Mouse (Mus musculus) R1 (cell line): ENCODE measurements around the gene Padi3.

Experiments used
- DNase-seq: peaks from one replicate; pipeline ENCODE4 v3.0.0-alpha.2; 2018; ENCODE audit warnings: low read depth, low spot score

Gene Padi3

DNA sequence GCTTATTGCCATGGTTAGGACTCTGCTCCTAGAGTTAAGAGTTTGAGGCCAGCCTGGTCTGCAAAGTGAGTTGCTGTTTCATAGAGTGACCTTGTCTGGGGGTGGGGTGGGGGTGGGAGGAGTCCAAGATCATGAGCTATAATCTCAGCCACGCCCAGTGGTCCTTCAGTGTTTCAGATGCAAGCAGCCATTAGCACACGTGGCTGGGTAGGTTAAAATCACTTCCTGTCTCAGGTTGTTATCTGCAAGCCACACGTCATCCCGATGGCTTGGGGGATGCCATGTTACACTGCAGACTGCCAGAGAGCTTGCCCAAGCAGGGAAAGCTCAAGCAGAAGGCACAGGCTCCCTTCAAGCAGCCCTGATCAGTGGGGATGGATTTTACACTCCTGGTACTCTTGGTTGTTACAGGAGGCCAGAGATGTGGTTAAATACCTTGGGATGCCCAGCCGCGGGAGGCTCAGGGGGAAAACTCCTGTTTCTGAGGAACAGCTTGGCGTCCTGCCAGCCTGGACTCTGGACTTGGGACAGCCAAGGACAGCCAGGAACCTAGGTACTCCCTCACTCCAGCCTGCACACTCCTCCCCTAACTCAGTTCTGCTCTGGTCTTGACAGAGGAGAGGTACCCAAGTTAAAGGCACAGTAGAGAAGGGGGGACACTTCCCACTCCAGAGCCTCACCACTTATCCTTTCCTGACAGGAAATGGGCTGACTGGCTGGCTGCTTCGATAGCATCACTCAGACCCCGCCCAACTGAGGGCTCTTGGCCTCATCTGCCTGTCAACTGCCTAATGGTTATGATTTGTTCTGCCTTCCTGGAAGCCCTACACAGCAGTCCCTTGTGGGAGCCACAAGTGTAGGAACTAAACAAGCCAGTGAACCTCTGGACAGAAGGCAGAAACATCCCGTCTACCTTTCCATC is 5.8 kb upstream of the Padi3 start:
- DNase-seq = peak; percentile 13

DNA sequence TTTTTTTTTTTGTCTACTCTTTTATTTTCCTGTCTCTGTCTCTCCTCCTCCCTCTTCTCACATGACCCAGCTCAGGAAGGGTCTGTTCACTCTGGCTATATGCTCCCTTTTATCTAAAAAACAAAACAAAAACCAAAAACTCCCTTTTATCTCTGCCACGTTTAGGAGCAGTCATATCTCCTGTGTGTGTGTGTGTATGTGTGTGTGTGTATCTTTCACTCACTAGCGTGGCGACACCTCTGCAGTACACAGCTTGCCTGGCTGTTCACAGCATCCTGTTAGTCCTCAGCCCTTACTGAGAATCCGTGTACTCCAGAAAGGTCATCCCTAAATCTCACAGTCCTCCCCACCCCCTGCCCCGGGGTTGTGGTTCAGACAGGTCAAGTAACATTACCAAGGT is 5.0 kb upstream of the Padi3 start:
- DNase-seq = no peak

DNA sequence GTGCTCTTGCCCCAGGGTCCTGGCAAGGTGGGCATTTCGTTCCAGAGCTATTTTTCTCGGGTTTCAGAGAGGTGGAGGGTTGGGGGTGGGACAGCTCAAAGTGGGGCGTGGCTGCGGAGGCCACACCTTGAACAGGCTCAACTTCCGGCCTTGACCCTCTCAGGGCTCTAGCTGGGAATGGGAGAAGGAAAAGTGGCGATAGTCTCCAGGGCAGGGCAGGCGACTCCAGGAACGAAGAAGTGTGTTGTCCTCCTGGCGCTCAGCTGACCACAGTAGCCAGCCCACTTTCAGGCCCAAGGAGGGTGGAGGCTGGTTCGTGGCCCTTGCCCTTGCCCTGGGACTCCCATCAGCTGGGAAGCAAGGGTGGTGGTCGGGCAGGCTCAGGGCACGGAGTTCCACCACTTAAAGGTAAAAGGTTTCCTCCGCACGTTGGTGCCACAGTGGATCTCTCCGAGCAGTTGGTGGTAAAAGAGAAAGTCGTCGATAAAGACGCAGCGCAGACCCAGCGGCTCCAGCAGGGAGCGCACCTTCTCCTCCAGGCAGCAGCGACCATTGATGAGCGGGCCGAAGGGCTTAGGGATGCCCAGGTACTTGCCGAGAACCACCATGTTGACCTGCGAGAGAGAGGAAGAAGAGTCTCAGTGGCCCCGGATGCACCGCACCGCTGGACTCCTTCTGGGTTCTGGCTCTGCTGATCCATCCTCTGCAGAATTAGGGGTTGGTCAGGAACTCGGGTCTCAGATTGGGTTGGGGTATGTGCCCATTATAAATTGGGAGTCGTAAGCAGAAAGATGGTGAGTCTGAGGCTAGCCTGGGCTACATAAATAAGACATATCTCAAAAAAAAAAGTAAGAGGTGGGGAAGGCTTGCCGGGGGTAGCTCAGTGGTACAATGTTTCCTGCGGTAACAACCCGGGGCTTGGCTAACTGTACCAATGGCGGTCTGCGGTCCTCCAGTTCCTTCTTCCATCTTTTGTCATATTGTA is 4.1 kb upstream of the Padi3 start:
- peak; percentile 48 for DNase-seq

DNA sequence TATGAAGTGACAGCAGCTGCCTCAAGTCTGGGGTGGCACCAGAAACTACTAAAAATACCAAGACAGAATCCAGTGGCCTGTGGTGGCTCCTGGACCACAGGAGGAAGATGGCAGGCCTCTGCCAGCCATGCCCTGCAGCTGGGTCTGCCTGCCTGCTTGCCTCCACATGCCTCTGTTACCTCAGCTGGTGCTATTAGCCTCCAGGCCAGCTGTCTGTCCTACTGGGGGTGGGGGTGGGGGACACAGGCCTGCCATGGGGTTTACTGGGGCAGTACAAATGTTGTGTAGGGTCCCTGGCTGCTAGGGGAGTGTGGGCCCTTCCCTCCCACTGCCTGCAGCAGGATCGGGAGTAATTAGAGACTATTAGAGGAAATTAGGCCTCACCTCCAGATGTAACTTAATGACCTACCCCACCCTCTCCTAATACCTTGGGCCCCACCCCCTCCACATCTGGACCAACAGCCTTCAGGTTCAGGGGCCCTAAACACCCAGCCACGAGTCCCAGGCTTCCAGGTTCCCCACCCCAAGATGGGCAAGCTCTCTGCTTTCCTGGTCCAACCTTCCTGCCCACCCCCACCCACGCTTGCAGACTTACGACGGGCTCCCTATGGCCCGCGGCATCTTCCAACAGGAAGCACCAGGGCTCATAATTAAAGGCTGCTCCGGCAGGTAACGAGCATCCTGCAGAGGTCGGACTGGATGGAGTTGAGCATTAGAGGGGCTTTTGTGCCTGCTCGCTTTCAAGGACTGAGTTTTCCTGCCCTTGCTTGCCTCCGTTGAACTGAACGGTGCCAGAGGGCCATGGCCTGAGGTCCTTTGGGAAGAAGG is 3.1 kb upstream of the Padi3 start:
- DNase-seq = no peak

DNA sequence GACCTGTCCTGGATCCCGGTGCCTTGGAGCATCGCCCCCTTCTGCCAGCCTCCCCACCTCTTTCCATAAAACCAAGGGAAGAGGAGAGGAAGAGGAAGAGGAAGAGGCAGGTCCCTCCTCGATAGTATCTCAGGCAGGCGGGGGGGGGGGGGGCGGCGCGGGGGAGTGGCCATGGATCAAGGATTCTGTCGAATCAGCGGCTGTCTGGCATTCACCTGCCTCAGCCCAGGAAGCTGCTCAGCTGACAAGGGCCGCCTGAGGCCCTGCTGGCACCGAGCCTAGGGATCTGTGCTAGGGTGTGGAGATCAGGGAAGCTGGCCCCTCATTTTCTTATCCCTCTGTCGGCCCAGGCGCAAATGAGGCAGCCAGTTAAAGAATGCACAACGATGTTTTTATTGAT is 2.2 kb upstream of the Padi3 start:
- DNase-seq = peak; percentile 23

DNA sequence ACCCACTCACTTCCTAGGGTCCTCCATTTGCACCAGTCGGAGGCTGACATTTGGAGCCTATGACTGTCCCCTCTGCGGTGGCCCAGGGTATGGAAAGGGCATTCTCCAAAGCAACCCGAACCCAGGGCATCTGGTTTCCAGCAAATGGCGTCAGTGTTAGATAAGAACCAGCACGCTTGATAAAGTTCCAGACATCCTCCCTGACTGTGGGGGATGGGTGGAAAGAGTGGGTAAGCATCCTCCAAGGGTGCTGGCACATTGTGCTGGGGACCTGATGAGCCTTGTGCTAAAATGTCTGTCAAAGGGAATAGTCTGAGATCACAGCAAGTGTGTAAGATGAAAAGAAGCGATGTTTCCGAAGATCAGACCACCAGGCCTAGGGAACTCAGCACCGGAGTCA is 1.7 kb upstream of the Padi3 start:
- no peak for DNase-seq

DNA sequence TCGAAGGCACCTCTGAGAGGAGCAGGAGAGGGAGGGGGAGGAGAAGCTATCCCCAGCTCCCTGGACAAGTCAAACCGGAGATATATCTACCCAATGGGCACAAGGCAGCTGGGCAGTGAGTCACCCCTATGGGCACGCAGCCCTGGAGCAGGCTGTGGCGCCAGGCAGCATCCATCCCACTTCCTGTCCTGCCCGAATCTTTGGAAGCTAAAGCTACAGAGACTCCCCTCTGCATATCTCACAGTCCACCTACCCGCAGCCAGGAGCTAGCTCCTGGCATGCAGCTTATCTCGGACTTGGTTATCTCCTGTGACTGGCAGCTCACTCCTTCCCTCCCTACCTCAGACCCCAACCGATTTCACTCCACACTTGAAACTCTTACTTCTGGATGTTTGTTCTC is 1.3 kb downstream of the Padi3 start:
- DNase-seq = no peak

DNA sequence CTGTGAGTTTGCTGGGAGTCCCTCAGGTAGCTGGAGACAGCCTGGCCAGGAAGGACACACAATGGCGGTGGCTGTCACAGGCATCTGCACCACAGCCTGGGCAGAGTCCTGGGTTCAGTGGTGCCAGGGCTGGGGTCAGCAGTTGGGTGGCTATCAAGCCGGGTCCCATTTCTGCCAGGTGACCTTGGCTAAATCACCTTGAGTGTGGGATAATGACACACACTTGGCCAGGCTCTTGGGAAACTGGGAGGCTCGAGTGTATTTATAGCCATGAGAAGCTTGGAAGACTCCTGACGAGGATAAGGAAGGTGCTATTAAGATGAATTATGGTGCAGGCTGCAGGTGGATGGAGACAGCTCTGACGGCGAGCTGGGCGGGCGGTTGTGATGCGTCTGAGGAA is 5.8 kb downstream of the Padi3 start:
- DNase-seq = no peak

DNA sequence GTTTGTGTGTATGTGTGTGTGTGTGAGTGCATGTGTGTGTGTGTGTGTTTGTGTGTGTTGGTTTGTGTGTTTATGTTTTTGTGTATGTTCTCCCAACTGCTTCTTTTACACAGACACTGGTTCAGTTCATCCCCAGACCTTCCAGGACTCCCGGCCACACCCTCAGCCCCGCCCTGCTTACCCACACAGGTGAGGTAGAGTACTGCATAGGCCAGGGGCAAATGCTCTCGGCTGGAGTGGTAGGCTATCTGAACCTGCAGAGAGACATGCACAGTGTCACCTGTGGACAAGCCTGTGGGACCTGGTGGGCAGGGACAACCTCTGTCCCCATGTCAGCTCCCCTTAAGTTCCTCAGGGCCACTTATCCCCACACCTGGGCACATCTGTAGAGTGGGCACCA is 9.1 kb downstream of the Padi3 start:
- no peak for DNase-seq

DNA sequence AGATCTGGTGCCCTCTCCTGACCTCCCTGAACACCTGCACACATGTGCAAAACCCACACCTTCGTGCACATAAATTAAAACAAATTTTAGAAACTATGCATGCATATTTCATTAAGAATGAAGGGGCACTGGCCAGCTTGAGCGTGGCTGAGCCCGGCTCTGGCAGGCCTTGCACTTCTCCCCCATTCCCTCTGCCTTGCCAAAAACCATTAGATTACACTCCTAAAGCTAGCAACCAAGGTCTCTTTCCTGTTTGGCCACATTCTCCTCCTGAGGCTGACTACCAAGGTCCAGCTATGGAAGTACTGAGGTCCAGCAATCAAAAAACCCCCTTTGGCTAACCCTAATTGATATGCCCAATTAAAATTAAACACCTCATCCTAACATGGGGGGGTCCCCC is 13.7 kb downstream of the Padi3 start:
- DNase-seq = no peak

DNA sequence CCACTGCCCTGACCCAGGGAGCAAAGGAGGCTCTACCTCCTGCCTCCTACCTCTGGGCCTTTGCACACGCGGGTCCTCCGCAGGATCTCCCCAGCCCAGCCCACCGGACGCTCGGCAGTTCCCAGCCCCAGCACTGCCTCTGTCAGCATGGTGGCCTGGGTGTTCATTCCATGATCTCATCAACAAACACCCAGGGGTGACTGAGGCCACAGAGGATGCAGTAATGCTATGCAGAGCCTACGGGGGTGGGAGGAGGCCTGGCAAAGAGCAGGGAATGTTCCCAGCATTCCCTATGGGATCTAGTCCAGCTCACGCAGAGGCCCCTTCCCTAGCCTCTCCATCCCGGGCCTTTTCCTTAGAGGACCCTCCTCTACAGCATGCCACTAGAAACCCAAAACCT is 15.8 kb downstream of the Padi3 start:
- no peak for DNase-seq

DNA sequence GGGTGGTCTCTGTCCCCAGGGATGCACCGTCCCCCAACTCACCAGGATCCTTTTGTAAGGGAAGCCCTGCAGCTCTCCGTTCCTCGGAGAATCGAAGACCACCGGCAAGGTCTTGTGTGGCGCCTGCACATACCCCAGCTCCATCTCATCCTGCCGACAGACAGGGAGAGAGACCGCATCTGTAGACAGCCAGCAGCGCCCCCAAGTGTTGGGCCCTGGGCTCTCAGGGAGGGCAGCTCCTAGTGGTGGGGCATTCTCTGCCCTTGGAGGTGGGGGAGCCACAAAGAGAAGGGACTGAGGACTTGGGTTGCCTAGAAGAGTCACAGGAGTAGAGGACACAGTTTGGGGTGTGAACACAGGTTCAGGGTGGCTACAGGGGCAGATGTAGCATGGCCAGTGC is 16.7 kb downstream of the Padi3 start:
- DNase-seq = no peak

DNA sequence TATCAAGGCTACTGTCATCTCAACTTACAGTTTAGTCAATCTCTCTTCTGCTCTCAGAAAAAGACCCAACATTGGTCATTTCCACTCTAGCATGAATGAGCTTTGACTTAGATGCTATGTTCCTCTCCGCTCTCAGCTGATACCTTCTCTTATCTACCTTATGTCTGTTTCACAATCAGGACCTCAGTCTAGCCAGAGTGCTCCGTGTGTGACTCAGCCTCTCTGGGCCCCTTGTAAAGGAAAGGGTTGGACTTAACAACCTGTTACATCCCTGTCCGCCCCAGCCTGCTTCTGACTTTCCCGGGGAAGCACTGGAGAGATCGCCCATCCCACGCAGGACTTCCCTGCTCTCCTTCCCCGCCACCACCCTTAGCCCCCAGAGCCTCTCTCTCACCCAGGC is 17.9 kb downstream of the Padi3 start:
- DNase-seq = no peak

DNA sequence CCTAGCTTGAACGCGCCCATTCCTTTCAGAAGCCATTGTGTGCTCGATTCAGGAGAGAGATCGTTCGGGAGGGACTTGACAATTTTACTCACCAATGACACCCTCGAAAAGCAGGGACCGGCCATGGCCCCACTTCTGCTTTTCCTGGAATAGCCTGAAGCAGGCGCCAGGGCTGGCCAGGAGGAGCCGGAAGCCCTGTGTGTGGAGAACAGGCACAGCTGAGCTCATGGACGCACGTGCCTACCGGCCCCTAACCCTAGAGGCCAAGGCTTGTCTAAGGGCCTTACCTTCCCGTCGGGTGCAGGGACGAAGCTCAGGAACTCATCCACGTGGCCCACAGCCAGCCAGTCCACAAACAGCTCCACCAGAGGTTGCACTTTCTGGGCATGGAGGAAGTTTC is 19.4 kb downstream of the Padi3 start:
- DNase-seq = no peak

DNA sequence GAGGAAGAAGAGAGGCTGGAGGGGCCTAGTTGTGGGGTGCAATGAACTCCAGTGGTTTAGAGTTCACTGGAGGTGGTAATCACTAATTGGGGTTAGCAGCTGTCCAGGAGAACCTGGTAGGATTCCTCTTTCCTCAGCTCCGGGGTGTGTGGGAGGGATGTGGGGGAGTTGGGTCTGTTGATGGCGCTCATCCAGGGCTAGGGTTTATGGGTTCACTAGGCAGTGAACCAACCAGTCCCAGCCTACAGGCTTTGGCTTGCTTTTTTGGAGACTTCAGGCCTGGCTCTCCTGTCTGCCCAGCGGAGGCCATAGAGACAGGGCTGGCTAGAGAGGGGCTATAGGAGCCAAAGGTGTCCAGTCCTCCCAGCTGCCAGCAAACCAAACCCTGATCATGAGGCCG is 20.5 kb downstream of the Padi3 start:
- DNase-seq = no peak

DNA sequence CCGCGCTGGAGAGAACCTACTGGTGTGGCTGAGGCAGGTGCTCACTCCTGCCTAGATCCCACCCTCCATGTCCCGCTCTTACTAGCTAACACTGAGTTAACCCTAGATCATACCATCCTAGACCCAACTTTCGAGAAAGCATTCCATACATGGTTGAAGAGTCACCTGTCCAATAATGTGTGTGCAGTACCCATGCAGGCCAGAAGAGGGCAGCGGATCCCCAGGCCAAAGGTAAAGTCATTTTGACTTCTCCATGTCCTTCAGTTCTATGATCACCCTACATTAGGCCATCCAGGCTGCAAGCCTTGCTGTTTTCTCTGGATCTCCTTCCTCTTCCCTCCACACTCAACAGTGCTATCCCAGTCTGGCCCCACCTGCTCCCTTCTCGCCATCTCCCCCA is 21.5 kb downstream of the Padi3 start:
- DNase-seq = peak; percentile 75

DNA sequence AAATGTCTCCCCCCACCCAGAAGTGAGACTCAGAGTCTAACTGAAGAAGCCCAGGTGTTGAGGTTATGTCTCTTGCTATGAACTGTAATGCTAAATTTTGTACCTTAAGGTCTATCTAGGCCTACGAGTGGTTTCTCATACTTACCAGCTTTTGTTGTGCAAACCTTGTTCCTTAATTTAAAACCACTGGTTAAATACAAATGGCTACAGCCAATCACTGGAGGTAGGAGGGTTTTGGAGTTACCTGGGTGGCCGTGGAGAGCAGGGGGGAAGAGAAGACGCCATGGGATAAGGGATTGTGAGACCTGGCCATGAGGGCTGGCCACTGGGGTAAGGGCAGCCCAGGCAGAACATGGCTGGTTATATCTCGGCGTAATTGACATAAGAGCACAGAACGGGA is 22.2 kb downstream of the Padi3 start:
- DNase-seq = no peak

DNA sequence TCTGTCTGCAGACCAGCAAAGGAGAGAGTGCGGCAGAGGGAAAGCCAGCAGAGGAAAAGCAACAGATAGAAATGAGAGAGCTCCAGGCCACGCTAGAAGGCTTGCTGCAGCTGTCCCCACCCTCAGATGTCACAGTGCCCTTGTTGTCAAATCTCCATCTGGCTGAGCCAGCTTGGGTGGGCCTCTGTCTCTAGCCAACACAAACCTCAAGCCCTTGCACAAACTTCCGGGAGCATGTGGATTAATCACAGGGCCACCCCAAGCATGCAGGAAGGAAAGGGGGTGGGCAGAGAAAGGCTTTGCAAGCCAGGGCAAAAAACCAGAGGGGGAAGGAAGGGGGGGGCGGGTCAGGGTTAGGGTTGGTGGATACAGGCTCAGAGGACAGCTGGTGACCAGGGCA is 23.0 kb downstream of the Padi3 start:
- DNase-seq = no peak

DNA sequence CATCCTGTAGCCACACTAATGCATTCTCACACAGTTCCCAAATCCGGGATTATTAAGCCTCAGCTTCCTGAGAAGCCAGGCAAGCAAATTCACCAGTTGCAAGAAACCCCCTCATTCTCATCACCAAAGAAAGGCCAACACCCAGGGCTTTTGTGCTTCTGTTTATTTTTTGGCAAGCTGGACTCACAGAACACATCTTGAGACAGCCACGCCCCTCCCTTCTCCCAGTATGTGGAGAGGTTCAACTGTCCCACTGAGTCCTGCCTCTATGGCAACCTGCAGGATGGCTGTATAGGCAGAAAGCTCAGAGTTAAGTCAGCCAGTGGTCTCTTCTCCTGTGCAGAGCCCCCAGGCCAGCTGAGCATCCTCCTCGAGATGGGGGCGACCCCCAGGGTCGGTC is 25.2 kb downstream of the Padi3 start:
- DNase-seq = peak; percentile 51

DNA sequence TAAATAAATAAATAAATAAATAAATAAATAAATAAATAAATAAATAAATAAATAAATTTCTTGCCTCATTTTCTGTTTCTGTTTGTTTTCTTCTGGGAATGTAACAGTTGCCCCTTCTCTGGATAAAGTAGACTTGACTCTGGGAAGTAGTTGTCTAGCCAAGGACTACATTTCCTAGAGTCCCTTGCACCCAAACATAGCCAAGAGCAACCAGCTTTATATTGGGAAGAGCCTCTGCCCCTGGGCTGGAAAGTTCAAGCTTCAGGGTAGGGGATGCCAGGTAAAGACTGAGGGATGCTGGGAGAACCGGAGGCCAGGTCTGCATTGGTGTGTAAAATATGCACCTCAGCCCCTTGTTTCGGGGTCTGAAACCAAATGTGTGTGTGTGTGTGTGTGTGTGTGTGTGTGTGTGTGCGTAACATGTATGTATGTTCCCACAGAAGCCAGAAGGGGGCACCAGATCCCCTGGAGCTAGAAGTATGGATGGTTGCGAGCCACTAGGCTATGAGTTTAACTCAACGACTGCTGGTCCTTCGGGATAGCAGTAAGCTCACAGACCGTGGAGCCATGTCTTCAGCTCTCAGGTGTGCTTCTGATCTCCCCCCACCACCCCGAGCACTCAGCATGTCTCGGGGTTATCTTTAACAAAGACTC is 26.0 kb downstream of the Padi3 start:
- peak; percentile 61 for DNase-seq

DNA sequence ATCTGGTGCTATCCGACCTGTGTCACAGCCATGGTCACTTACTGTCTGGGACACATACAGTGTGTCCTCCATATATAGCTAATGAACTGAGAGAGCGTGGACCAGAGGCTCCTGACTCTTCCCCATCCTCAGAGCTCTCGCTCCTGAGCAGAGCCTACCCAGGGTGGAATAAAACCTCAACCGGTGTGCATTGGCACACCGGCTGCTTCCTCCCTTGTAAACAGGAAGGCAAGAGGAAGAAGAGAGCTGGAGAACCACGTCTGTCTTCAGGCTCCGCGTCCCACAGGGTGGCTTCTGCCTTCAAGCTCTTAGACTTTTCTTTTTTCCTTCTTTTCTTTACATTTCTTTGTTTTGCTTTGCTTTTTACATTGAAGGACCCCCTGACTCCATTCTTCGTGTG is 27.6 kb downstream of the Padi3 start:
- no peak for DNase-seq
